Mouse (Mus musculus) cerebellum, adult 2 months (tissue): ENCODE data around the gene Pmepa1. TPM values are rescaled to one million over a fixed set of nuclear protein-coding genes. Genes with fewer than 3 reads are reported as not detected.

Experiments used
- DNase-seq, 2 experiments: peaks; one replicate each; pipeline ENCODE4 v3.0.0; 2021
- H3K27ac ChIP-seq: fragments of 200-500 bp; 2 replicates; pipeline ENCODE4 v1.5.1; 2012; ENCODE audit warnings: low read length, control low read depth, inconsistent platforms; ENCODE audit not compliant: insufficient read depth
- H3K27me3 ChIP-seq: fragments of 200-500 bp; 2 replicates; pipeline ENCODE4 v1.6.1; 2012; ENCODE audit warnings: inconsistent platforms, mild to moderate bottlenecking, low read length, moderate library complexity; ENCODE audit not compliant: control insufficient read depth, insufficient read depth
- H3K4me1 ChIP-seq: fragments of 200-500 bp; 2 replicates; pipeline ENCODE4 v1.6.1; 2011; ENCODE audit warnings: low read length; ENCODE audit not compliant: control insufficient read depth, insufficient read depth
- H3K4me3 ChIP-seq: fragments of 200-500 bp; replicated peaks from 2 replicates; pipeline ENCODE3; 2011; ENCODE audit warnings: mild to moderate bottlenecking, low read depth, low read length, control low read depth; ENCODE audit not compliant: insufficient read depth
- CTCF ChIP-seq: fragments of 200-500 bp; IDR thresholded peaks from 2 replicates; pipeline ENCODE4 v1.5.1; 2011; ENCODE audit warnings: low read depth, mild to moderate bottlenecking, control low read depth, low read length, moderate library complexity, borderline replicate concordance; ENCODE audit not compliant: insufficient read depth
- POLR2A ChIP-seq: fragments of 200-500 bp; IDR thresholded peaks from 2 replicates; pipeline ENCODE4 v1.6.1; 2011; ENCODE audit warnings: low read length, control low read depth, borderline replicate concordance; ENCODE audit not compliant: insufficient read depth
- WGBS: fragments of 180-500 bp; shearing (Covaris S2); methylation state at CpG from one replicate; pipeline ENCODE4 v1.1.7; 2018; 5-methylcytosine and 5-hydroxymethylcytosine counted together
- polyA plus RNA-seq: library from polyadenylated mRNA; depleted of rRNA; stranded (reverse); fragments of >200 nt; gene quantifications from 2 replicates; pipeline ENCODE4 v1.2.3, GENCODE M21; 2012

Gene Pmepa1
- polyA plus RNA-seq, 1 experiment: 24.1 TPM

DNA sequence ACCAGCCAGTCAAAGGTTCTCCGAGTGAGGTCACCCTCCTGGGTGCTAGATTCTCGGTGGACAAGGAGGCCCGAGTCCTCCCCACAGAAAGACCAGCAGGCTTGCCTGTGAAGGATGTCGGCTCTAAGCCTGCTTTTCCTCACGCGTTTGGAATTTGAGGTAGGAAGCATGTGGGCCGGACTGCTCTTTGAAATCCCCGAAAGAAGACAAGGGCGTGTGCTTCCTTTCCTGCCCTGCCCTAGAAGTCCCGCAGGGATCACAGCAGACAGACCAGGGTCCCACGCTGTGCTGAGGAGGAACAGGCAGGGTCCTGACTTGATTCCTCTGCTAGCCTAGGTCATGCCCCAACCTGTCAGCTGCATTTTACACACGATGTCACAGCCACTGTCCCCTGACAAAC lies 28.7 kb upstream of the Pmepa1 start:
- peaks cover 4% of the 10 kb centered on the region; the same call in 1 of the 2 replicates for H3K4me1 ChIP-seq
- TF ChIP-seq POLR2A (no peak), CTCF (no peak)
- H3K27me3 ChIP-seq: no peaks in the 10 kb centered on the region
- DNase-seq: no peak
- no peak overlapping the region for H3K27ac ChIP-seq
- no peak overlapping the region for H3K4me3 ChIP-seq
- WGBS: 70% methylated on average over 12 of the region's 12 CpGs

DNA sequence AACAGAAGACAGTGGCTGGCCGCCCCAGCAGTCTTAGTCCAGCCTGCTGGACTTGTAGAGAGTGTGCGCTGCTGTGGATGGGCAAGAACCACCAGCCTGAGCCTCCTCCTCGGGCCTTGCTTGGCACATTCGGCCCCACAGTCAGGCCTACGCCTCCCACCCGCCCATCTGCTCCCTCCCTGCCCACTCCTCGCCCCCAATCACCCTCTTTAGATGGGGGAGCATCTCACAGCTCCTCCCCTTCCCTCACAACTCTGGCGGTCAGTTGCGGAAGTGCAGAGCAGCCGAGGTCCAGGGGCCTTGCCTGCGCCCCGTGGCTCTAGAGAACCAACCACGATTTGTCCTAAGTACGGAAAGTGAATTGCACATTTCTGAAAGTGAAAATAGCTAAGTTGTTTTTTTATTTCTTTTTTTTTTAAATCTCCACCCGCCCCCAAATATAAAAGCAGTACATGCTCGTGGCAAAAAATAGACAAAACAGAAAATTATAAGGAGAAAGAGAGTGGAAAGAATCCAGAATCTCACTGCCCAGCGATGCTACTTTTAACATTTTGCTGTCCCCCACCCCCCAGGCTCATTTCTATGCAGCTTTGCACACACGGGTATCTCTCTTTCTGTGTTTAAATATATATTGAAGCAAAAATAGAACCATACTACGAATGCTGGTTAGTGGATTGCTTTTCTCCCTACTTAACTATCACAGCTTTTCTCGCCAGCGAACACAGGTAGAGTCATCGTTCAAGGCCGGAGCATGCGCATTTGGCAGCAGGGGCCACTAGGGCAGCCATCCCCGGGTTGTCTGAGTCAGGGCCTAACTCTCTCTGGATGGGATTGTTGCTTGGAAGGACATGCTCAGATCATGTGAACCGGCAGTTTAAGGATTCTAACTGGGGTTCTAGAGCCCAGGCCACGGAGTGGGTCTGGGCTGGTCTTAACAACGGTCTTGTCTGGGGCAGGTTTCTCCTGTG lies 24.6 kb upstream of the Pmepa1 start:
- TF ChIP-seq POLR2A: no peak
- TF ChIP-seq CTCF: no peak
- Histone ChIP-seq H3K4me1 (no peaks in the 10 kb centered on the region), H3K4me3 (no peak overlapping the region), H3K27ac (no peak overlapping the region), H3K27me3 (no peaks in the 10 kb centered on the region)
- no peak for DNase-seq
- WGBS: 68% methylated on average over 28 of the region's 28 CpGs

DNA sequence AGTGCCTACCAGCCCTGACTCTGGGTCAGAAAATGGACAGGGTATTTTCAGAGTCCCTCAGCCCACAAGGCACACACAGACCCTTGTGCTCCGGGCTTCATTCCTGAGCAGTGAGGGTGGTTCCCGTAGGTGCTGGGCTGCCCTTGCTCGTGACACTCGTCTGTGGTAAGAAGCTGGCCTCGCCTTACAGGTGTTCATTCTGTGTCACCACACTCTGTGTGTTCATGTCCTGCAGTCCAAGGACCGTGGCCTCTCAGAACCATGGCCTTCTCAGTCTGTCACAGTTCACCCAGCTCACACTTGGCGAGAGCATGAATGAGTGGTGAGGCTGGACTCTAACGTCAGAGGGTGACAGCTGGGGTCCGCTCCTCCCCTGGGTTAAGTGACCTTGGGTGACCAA lies 20.1 kb upstream of the Pmepa1 start:
- WGBS: 79% methylated on average over 9 of the region's 9 CpGs
- no peak overlapping the region for H3K4me3 ChIP-seq
- TF ChIP-seq CTCF (no peak), POLR2A (no peak)
- no peaks in the 10 kb centered on the region for H3K27me3 ChIP-seq
- H3K27ac ChIP-seq: no peak overlapping the region
- no peaks in the 10 kb centered on the region for H3K4me1 ChIP-seq
- DNase-seq: no peak

DNA sequence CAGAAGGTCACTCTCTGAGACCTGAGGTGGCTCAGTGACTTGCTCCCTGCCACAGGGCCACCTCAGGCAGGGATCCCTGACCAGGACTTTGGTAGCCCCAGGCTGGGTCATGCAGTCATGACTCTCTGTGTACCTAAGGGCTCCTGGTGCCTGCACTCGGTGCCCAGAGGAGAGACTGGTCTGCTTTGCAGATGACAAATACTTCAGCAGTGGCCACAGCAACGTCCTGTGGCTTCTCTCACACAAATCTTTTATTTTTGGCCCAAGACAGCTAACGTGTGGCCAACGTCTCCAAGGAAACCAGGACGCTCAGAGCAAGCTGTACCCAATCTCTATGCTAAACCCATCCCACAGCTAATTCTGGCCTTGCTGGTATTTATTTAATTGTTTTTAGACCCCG lies 16.7 kb upstream of the Pmepa1 start:
- no peaks in the 10 kb centered on the region for H3K27me3 ChIP-seq
- no peak overlapping the region for H3K4me3 ChIP-seq
- DNase-seq: no peak
- no peak overlapping the region for H3K27ac ChIP-seq
- 21% methylated on average over 6 of the region's 6 CpGs for WGBS
- TF ChIP-seq CTCF (no peak), POLR2A (no peak)
- no peaks in the 10 kb centered on the region; the same call in 1 of the 2 replicates for H3K4me1 ChIP-seq

DNA sequence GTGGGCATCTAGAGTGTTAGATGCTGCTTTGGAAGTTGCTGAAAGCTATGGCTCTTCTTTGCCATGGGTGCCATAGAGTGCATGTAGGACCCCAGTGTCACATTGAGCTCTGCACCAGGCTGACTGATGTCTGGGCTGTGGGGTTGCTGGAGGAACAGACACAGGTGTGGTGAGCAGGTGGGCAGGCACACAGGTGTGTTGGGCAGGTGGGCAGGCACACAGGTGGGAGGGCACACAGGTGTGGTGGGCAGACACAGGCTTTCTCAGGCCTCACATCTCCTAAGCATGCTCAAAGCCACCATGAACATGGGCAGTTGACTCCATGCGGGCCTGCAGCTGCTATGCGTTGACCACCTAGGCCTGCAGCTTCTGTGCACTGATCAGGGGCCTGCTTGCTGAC lies 16.2 kb upstream of the Pmepa1 start:
- Histone ChIP-seq H3K27ac (no peak overlapping the region), H3K4me3 (no peak overlapping the region), H3K4me1 (no peaks in the 10 kb centered on the region; the same call in 1 of the 2 replicates), H3K27me3 (no peaks in the 10 kb centered on the region)
- 92% methylated on average over 2 of the region's 2 CpGs for whole genome bisulfite sequencing
- TF ChIP-seq CTCF (no peak), POLR2A (no peak)
- no peak for DNase-seq

DNA sequence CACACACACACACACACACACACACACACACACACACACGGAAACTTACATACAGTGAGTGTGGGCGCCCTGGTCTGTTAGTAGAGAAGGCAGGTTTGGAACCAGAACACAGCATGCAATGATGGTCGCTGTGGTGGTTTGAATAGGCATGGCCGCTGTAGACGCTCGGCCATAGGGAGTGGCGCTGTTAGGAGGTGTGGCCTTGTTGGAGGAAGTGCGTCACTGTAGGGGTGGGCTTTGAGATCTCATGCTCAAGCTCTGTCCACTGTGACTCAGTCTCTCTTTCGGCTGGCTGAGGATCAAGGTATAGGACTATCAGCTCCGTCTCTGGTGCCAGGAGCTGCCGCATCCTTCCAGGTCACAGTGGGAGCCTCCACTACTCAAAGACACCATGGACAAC lies 14.6 kb upstream of the Pmepa1 start:
- TF ChIP-seq POLR2A (no peak), CTCF (no peak)
- H3K4me3 ChIP-seq: no peak overlapping the region
- no peak for DNase-seq
- WGBS: 84% methylated on average over 11 of the region's 11 CpGs
- H3K27ac ChIP-seq: no peak overlapping the region
- H3K27me3 ChIP-seq: no peaks in the 10 kb centered on the region
- no peaks in the 10 kb centered on the region; the same call in 1 of the 2 replicates for H3K4me1 ChIP-seq

DNA sequence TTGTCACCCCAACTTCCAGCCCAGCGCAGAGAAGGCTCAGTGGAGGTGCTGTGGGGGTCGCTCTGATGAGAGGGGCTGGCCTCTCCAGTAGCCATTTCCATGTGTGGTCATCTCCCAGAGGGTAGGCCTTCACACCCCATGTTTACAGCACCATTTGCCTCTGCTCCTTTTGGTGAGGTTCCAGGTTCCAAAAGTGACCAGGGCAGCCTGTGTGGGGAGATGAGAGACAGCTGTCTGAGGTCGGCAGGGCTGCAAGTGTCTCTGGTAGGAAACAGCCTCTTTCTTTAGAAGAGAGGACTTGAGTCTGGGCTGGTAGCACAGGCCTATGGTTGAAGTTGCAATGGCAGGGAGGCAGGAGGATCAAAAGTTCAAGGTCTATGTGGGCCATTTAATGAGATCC lies 13.6 kb upstream of the Pmepa1 start:
- DNase-seq: no peak
- H3K27me3 ChIP-seq: no peaks in the 10 kb centered on the region
- H3K4me1 ChIP-seq: no peaks in the 10 kb centered on the region; the same call in 1 of the 2 replicates
- WGBS: 76% methylated on average over 3 of the region's 3 CpGs
- H3K27ac ChIP-seq: no peak overlapping the region
- TF ChIP-seq CTCF (no peak), POLR2A (no peak)
- H3K4me3 ChIP-seq: no peak overlapping the region

DNA sequence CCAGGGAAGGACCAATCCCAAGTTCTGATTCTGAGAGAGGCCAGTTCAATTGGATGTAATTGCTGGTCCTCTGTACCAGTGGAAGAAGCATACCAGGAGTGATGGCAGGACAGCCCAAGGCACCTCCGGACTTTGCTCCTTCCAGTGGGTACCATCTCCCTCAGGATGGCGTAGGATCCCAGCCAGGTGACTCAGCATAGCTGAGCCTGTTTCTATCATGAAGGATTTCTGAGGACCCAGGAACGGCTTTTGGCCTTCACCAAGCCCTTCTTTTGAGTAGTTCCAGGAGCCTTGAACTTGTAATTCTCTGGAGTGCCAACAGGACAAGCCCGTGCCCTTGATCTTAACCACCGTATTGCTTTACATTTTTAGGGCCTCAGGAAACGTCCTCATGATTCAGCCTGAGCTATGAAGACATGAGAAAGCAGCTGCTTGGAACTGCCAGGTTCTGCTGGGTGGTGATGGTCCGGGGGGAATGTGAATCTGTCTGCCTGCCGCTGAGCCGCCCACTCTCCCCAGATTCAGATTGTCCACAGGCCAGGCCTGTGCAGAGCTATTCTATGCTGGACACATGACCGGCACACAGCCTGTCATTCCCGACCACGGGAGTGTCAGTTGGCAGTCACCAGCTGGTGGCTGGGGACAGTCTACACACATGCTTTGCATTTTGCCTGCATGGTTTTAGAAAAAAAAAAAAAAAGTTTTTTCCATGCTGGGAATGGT lies 9.6 kb upstream of the Pmepa1 start:
- no peak for TF ChIP-seq POLR2A
- TF ChIP-seq CTCF: no peak
- 67% methylated on average over 12 of the region's 12 CpGs for WGBS
- Histone ChIP-seq H3K4me3 (no peak overlapping the region), H3K27ac (no peak overlapping the region), H3K4me1 (no peaks in the 10 kb centered on the region; the same call in 1 of the 2 replicates), H3K27me3 (no peaks in the 10 kb centered on the region; the same call in 1 of the 2 replicates)
- no peak for DNase-seq
